Mouse (Mus musculus): Measurements from ENCODE around the gene Trub1.

DNA sequence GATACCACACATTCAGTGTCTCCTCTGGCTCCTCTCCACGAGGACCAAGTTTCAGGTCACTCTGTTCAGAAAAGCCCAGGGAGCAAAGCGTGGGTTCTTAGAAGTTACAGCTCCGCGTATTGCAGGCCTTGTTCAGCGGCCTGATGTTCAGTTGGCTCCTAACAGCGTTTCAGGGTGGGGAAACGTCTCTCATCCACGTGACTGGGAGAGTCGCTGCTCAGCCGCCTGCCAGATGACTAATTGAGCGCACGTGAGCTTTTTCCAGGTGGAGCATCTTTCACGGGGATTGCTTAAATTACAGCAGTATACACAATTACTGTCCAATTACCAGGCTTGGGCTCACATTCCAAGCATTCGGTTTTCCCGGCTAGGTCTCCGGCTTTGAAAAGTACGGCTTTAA lies 70.7 kb downstream of the Trub1 start:
- TF ChIP-seq POLR2A (IDR thresholded peaks at IDR 0.05; ENCODE audit: control insufficient read depth, extremely low read depth, insufficient read depth, low read length, poor library complexity): no peak
- TF ChIP-seq CTCF (IDR thresholded peaks at IDR 0.05; ENCODE audit: borderline replicate concordance, control insufficient read depth, extremely low read depth, insufficient read depth, low read length, poor library complexity): no peak
